Mouse (Mus musculus): ENCODE results near the gene Cercam. TPM values are rescaled to one million over a fixed set of nuclear protein-coding genes. Genes with fewer than 3 reads are reported as not detected.
A peak's percentile ranks its signal among the peaks of the same experiment; 100 is the strongest.

The Cercam gene
- total RNA-seq, 2 experiments from 2014 or later: 7.9 to 10.0 TPM

GRCm38 (mm10) chr2:29931194-29931593 is 62.2 kb downstream of the Cercam start:
- TF ChIP-seq CTCF (conservative IDR thresholded peaks at IDR 0.05): no peak
- peak overlapping the region; percentile 76; the same call in 1 of the 2 replicates for H3K27ac ChIP-seq
- H3K4me3 ChIP-seq: no peak overlapping the region
- DNase-seq (ENCODE audit: low spot score in 2 of 2): no peak

Small RNA genes within 50 kb of the gene (microRNA-seq; reads per million reads assigned to microRNA genes)
- gene Mir219a-2: 0 to 0.32 reads per million in 2 experiments
- 0 reads per million in 2 experiments for gene Mir219b

Other genes with a start within 250 kb of the Cercam start
- 10 to 100 TPM; 91.3 to 94.9 TPM for gene Rapgef1, start 249.4 kb upstream of the Cercam start, total RNA-seq (2021)
- gene Gm13420, start 117.5 kb upstream of the Cercam start, total RNA-seq (2021): under 1 TPM; 0.79 to 0.98 TPM
- not detected for gene Gm13547, start 109.9 kb upstream of the Cercam start, total RNA-seq (2021)
- 10 to 100 TPM; 25.8 to 26.5 TPM for gene Coq4, start 81.7 kb upstream of the Cercam start, total RNA-seq (2021)
- 10 to 100 TPM; 47.7 to 48.6 TPM for gene Trub2, start 80.7 kb upstream of the Cercam start, total RNA-seq (2021)
- 10 to 100 TPM; 65.4 to 67.3 TPM for gene Slc27a4, start 66.5 kb upstream of the Cercam start, total RNA-seq (2021)
- 10 to 100 TPM; 43.0 to 48.7 TPM for gene Urm1, start 49.1 kb upstream of the Cercam start, total RNA-seq (2021)
- 100 to 1,000 TPM; 113 to 127 TPM for gene Odf2, start 20.1 kb downstream of the Cercam start, total RNA-seq (2021)
- gene Gle1, start 66.3 kb downstream of the Cercam start, total RNA-seq (2021): 10 to 100 TPM; 48.0 to 48.9 TPM
- gene Sptan1, start 96.4 kb downstream of the Cercam start, total RNA-seq (2021): 100 to 1,000 TPM; 879 to 882 TPM
- 10 to 100 TPM; 37.3 to 37.4 TPM for gene Wdr34, start 179.7 kb downstream of the Cercam start, total RNA-seq (2021)
- 100 to 1,000 TPM; 171 to 197 TPM for gene Set, start 188.2 kb downstream of the Cercam start, total RNA-seq (2021)
- gene Pkn3, start 208.5 kb downstream of the Cercam start, total RNA-seq (2021): 1 to 10 TPM; 1.7 to 2.1 TPM
- gene Zdhhc12, start 224.5 kb downstream of the Cercam start, total RNA-seq (2021): 1 to 10 TPM; 7.6 to 9.1 TPM